Mouse (Mus musculus): ENCODE data around the gene Mapk8ip3.

Gene Mapk8ip3

DNA sequence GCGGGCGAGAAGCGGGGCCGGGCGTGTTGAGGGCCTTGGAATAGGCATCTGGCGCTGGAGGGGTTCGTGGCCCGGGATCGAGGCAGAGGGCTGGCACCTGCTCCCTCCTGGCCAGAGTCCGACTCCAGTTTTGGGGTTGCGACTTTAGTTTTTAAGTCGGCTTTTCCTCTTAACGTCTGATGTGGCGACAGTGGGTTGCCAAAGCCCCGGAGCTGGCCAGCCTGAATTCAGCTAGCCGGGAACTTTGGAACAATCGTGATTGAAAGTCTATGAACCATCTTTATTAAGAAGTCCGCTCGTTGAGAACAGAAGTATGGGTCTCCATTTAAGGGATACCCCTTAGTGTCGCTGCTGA is 86.0 kb downstream of the Mapk8ip3 start:
- no peak for DNase-seq (ENCODE audit: low read depth, low spot score)

DNA sequence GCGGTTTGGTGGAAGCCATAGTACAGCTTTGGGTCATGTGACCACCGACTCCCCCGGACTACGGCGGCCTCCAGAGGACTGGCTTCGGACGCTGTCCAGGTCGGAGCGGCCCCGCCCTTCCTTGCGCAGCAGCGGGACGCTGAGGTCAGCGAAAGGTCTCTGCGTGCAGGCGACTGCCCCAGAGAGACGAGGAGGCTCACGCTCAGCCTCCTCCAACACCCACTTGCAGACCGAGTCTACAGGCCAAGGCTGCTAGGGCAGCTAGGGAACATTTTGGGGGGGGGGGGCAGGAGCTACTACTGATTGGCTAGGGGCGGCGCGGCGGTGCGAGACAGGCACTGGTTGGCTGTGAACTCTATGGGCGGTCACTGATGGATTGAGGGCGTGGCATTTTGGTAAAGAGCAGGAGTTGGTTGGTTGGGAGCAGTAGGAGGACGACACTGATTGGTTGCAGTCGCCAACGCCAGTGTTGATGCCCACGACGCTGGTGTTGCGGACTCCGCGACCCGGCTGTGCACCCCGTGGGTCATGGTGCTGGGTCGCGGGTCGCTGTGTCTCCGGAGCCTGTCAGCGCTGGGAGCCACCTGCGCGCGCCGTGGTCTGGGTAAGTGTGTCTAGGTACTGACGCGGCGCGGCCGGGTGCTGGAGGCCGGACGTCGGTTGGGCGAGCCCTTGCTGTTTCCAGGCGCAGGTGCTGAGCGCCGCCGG is 86.6 kb downstream of the Mapk8ip3 start, which contains the start of gene Fahd1:
TSS of gene Fahd1 (minus strand) at position 300 of the 708 bp plus-strand sequence.
- DNase-seq (ENCODE audit: low read depth, low spot score) = peak; percentile 100

DNA sequence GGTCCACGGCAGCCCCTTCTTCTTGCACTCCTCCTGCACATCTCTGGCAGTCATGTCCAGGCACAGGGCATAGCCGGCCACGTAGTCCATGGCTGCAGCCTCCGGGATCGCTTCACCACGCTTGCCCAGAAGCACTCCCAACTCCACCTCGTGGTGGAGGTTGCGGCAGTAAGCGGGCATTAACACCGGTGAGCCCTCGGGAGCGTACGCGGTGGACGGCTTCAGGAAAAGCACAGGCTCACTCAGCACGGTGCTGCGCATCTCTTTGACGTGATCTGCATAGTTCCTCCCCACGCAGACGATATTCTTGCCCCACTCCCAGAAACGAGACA is 87.1 kb downstream of the Mapk8ip3 start:
- no peak for DNase-seq (ENCODE audit: low read depth, low spot score)

DNA sequence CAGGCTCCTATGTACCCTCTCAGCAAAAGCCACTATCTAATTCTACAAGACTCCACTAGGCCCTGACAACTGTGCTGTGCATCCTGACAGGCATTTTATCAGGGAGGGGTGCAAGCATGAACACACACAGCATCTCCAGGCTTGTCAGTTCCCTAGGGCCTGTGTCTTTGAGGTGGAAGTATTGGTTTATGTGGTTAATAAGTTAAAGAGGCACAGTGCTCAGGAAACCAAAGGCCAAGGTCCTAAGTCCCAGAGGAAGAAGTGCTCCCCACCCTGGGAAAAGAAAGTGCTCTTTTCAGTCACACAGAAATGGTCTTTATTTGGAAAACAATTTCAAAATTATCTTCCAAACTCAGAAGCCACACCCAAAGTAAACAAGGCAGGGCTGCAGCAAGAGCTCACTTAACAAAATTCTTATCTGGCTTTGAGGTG is 88.2 kb downstream of the Mapk8ip3 start:
- DNase-seq (ENCODE audit: low read depth, low spot score) = no peak

DNA sequence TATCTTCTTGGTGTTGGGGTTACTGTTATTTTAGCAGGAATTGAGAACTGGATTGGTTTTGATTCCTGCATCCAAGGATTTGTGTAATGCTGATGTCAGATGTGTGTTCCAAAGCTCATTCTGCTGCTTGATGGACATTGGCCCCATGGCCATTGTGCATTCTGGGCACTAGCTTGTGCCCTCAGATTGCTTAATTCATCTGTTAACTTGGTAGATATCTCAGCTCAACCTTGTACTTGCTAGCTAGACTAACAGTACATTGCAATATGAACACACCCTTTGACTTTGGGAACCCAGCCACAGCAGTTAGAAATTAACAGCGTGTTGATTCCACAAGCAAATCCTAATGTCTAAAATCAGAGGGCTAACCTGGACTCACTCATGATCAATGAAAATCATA is 89.4 kb downstream of the Mapk8ip3 start:
- no peak for DNase-seq (ENCODE audit: low read depth, low spot score)

DNA sequence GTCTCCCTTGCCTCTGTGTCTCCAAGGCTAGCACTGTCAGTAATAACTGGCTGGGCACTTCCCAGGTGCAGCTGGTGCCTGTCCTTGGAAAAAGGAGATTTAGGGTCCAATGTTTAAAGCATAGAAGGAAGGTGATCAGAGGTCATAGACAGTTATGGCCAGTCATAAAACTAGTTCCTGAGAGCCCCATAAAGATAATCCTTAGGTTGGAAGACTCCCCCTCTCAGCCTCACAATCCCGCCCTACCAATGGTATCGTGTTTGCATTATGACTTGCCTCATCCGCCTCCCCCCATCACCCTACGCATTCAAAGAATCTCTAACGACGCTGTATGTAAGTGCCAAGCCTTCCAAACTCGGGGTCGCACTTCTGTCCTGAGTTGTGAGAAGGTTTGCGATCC is 92.3 kb downstream of the Mapk8ip3 start:
- no peak for DNase-seq (ENCODE audit: low read depth, low spot score)

DNA sequence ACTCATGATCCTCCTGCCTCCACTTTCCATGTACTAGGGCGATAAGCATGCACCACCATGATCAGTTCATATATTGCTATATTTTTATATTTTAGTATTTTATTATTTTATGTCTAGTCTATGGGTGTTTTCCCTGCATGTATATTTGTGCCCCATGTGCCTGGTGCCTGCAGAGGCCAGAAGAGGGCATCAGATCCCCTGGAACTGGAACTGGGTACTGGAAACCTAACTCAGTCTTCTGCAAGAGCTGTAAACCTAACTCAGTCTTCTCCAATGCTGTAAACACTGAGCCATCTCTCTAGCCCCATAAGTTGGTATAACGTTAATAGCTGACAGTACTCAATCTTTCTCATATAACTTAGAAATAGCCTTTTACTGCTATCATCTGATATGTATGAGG is 94.1 kb downstream of the Mapk8ip3 start:
- DNase-seq (ENCODE audit: low read depth, low spot score) = no peak

Data from R1 (cell line).